Mouse (Mus musculus) G1E (cell line): ENCODE data around the gene Srpx. TPM values are rescaled to one million over a fixed set of nuclear protein-coding genes. Genes with fewer than 3 reads are reported as not detected.

Experiments used
- ATAC-seq: 2 replicates; pipeline ENCODE4 v1.8.0; 2016; ENCODE audit warnings: mild to moderate bottlenecking; ENCODE audit not compliant: insufficient number of reproducible peaks, poor library complexity, low FRiP score, severe bottlenecking; ENCODE audit errors: extremely low read depth
- DNase-seq: peaks from one replicate; pipeline ENCODE4 v3.0.0; 2012; ENCODE audit warnings: low spot score
- H3K27me3 ChIP-seq: 2 replicates; pipeline ENCODE4 v1.6.1; 2012; ENCODE audit warnings: mild to moderate bottlenecking, low read length, inconsistent platforms; ENCODE audit not compliant: insufficient read depth
- H3K36me3 ChIP-seq: replicated peaks from 2 replicates; pipeline ENCODE3; 2012; ENCODE audit warnings: mild to moderate bottlenecking, inconsistent platforms
- H3K4me1 ChIP-seq: 2 replicates; pipeline ENCODE4 v1.6.1; 2012; ENCODE audit warnings: low read depth, low read length, inconsistent platforms, mixed read lengths; ENCODE audit not compliant: insufficient read depth
- H3K4me3 ChIP-seq: 2 replicates; pipeline ENCODE4 v1.5.1; 2012; ENCODE audit warnings: low read depth, mild to moderate bottlenecking, inconsistent platforms, low read length, moderate library complexity, mixed read lengths
- H3K9me3 ChIP-seq: replicated peaks from 2 replicates; pipeline ENCODE4 v1.6.1; 2012; ENCODE audit warnings: inconsistent platforms
- CTCF ChIP-seq: IDR thresholded peaks from 2 replicates; pipeline ENCODE4 v1.5.1; 2012; ENCODE audit warnings: low read depth, low read length, inconsistent platforms, mixed read lengths
- GATA1 ChIP-seq: IDR thresholded peaks from 2 replicates; pipeline ENCODE4 v1.6.1; 2012; ENCODE audit warnings: borderline replicate concordance, low read length, inconsistent platforms, mixed read lengths
- GATA2 ChIP-seq: IDR thresholded peaks from 2 replicates; pipeline ENCODE4 v1.6.1; 2012; ENCODE audit warnings: low read depth, low read length, inconsistent platforms, borderline replicate concordance
- POLR2AphosphoS5 ChIP-seq: IDR thresholded peaks from 2 replicates; pipeline ENCODE4 v1.6.1; 2012; ENCODE audit warnings: low read depth, low read length, inconsistent platforms; ENCODE audit not compliant: insufficient replicate concordance
- TAL1 ChIP-seq: conservative IDR thresholded peaks from 2 replicates; pipeline ENCODE4 v1.6.1; 2012; ENCODE audit warnings: low read depth, low read length, inconsistent platforms, mixed read lengths
- polyA plus RNA-seq: library from polyadenylated mRNA; stranded (reverse); fragments of >175 nt; gene quantifications from 2 replicates; pipeline ENCODE4 v1.2.3, GENCODE M21; 2012
- total RNA-seq, 2 experiments: library from RNA; stranded (forward) in 1 of 2; stranded (reverse) in 1 of 2; fragments of 200-1000 nt in 1 of 2; fragments of >200 nt in 1 of 2; fragmentation: Nextera tagmentation in 1 of 2; gene quantifications; 2 replicates each; pipeline ENCODE4 v1.2.3; 2014 to 2017

Gene Srpx
- total and polyA plus RNA-seq, 3 experiments: not detected

- DNase-seq (no peak), ATAC-seq (no peak)
- no peak for TF ChIP-seq CTCF
- no peak for TF ChIP-seq GATA1
- no peak for TF ChIP-seq TAL1
- TF ChIP-seq GATA2: no peak
- no peak for TF ChIP-seq POLR2AphosphoS5
- no peaks in the 10 kb centered on the region for H3K27me3 ChIP-seq
- no peaks in the 10 kb centered on the region for H3K9me3 ChIP-seq
- no peaks in the 10 kb centered on the region for H3K4me1 ChIP-seq
- no peaks in the 10 kb centered on the region for H3K36me3 ChIP-seq
- no peak overlapping the region for H3K4me3 ChIP-seq
Measured at GRCm38 (mm10) chrX:10069405-10069804, 48.1 kb downstream of the Srpx start.

- no peak overlapping the region for H3K4me3 ChIP-seq
- no peaks in the 10 kb centered on the region for H3K36me3 ChIP-seq
- no peak for ATAC-seq
- no peaks in the 10 kb centered on the region for H3K9me3 ChIP-seq
- H3K27me3 ChIP-seq: no peaks in the 10 kb centered on the region; the same call in 1 of the 2 replicates
- H3K4me1 ChIP-seq: no peaks in the 10 kb centered on the region
- DNase-seq: no peak
- TF ChIP-seq POLR2AphosphoS5: no peak
- no peak for TF ChIP-seq GATA2
- TF ChIP-seq GATA1: no peak
- TF ChIP-seq TAL1: no peak
- TF ChIP-seq CTCF: no peak
Measured at GRCm38 (mm10) chrX:10063781-10064180, 53.7 kb downstream of the Srpx start.

- Histone ChIP-seq H3K9me3 (no peaks in the 10 kb centered on the region), H3K36me3 (no peaks in the 10 kb centered on the region), H3K4me1 (no peaks in the 10 kb centered on the region), H3K4me3 (no peak overlapping the region), H3K27me3 (no peaks in the 10 kb centered on the region; the same call in 1 of the 2 replicates)
- ATAC-seq (no peak), DNase-seq (no peak)
- TF ChIP-seq GATA1: no peak
- TF ChIP-seq POLR2AphosphoS5: no peak
- TF ChIP-seq TAL1: no peak
- TF ChIP-seq GATA2: no peak
- no peak for TF ChIP-seq CTCF
Measured at GRCm38 (mm10) chrX:10063361-10063760, 54.1 kb downstream of the Srpx start.

DNA sequence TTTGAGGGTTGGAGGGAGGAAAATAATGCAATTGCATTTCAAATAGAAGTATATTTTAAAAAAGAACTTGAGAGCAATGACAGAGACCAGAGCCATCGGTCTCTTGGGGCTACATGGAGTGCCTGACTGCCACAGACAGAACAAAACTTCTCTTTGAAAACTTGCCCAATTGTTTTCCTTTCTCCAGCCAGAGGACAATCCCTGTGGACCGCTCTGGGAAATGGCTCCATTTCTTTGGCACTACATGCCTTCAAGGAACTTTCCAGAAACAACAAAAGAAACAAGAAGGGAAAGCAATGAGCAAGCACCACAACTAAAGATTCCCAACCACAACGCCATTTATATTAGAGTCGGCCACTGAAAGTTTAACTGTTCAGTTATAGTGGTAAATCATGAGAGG is 55.3 kb downstream of the Srpx start:
- DNase-seq: no peak
- Histone ChIP-seq H3K27me3 (no peaks in the 10 kb centered on the region; the same call in 1 of the 2 replicates), H3K4me1 (no peaks in the 10 kb centered on the region), H3K4me3 (no peak overlapping the region), H3K36me3 (no peaks in the 10 kb centered on the region), H3K9me3 (no peaks in the 10 kb centered on the region)
- TF ChIP-seq GATA2: no peak
- no peak for TF ChIP-seq CTCF
- no peak for TF ChIP-seq GATA1
- TF ChIP-seq TAL1: no peak
- no peak for TF ChIP-seq POLR2AphosphoS5
- no peak for ATAC-seq

- DNase-seq (no peak), ATAC-seq (no peak)
- no peaks in the 10 kb centered on the region for H3K4me1 ChIP-seq
- TF ChIP-seq CTCF (no peak), GATA1 (no peak), POLR2AphosphoS5 (no peak), GATA2 (no peak), TAL1 (no peak)
- no peaks in the 10 kb centered on the region for H3K36me3 ChIP-seq
- no peaks in the 10 kb centered on the region for H3K27me3 ChIP-seq
- H3K4me3 ChIP-seq: no peak overlapping the region
- H3K9me3 ChIP-seq: no peaks in the 10 kb centered on the region
Measured at GRCm38 (mm10) chrX:10034666-10035065, 82.8 kb downstream of the Srpx start.

DNA sequence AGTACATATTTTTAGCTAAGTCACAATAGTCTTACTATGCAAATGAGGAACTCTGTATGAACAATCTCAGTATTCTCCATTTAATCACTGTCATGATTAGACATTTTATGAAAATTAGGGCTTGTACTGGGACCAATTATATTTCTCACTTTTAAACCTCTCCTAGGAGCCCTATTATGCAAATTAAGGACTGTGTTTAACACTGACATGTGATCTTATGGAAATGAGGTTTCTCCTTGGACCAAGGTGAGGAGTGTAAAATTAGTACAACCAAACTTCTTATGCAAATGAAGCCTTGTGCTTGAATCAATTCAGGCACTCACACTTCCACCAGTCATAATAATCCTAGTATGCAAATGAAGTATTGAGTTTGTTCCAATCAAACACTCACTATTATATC is 107.3 kb downstream of the Srpx start:
- ATAC-seq (no peak), DNase-seq (no peak)
- no peak overlapping the region for H3K4me3 ChIP-seq
- no peaks in the 10 kb centered on the region for H3K4me1 ChIP-seq
- no peaks in the 10 kb centered on the region for H3K27me3 ChIP-seq
- no peaks in the 10 kb centered on the region for H3K36me3 ChIP-seq
- H3K9me3 ChIP-seq: no peaks in the 10 kb centered on the region
- TF ChIP-seq POLR2AphosphoS5 (no peak), TAL1 (no peak), GATA2 (no peak), CTCF (no peak), GATA1 (no peak)
